Mouse (Mus musculus) ovary, postnatal 10 days (tissue): ENCODE measurements around the gene Mast3.

Experiments
- DNase-seq: peaks from one replicate; pipeline ENCODE4 v3.0.0; 2022; ENCODE audit warnings: low spot score

The Mast3 gene

GRCm38 (mm10) chr8:70802786-70803510 lies 1.9 kb downstream of the Mast3 start:
- DNase-seq, result no peak

GRCm38 (mm10) chr8:70801830-70802229 lies 3.0 kb downstream of the Mast3 start:
- DNase-seq, result no peak

GRCm38 (mm10) chr8:70801156-70801555 lies 3.7 kb downstream of the Mast3 start:
- no peak for DNase-seq

- DNase-seq, result no peak
Observed at GRCm38 (mm10) chr8:70800648-70801047, 4.2 kb downstream of the Mast3 start.

GRCm38 (mm10) chr8:70798281-70798680 lies 6.6 kb downstream of the Mast3 start:
- DNase-seq, result no peak

GRCm38 (mm10) chr8:70797081-70798070 lies 7.5 kb downstream of the Mast3 start:
- DNase-seq, result peak; percentile 58

GRCm38 (mm10) chr8:70796403-70797080 lies 8.3 kb downstream of the Mast3 start:
- no peak for DNase-seq

GRCm38 (mm10) chr8:70795370-70795769 lies 9.5 kb downstream of the Mast3 start:
- no peak for DNase-seq

GRCm38 (mm10) chr8:70794215-70794614 lies 10.6 kb downstream of the Mast3 start:
- no peak for DNase-seq

- DNase-seq, result no peak
Observed at GRCm38 (mm10) chr8:70792700-70793099, 12.2 kb downstream of the Mast3 start.

GRCm38 (mm10) chr8:70791975-70792691 lies 12.7 kb downstream of the Mast3 start:
- DNase-seq, result peak; percentile 96

- no peak for DNase-seq
Observed at GRCm38 (mm10) chr8:70791294-70791701, 13.6 kb downstream of the Mast3 start.

GRCm38 (mm10) chr8:70790846-70791245 lies 14.0 kb downstream of the Mast3 start:
- DNase-seq, result no peak

GRCm38 (mm10) chr8:70789046-70789445 lies 15.8 kb downstream of the Mast3 start:
- no peak for DNase-seq

- no peak for DNase-seq
Observed at GRCm38 (mm10) chr8:70787941-70788667, 16.8 kb downstream of the Mast3 start.

- no peak for DNase-seq
Observed at GRCm38 (mm10) chr8:70787051-70787445, 17.8 kb downstream of the Mast3 start.

- DNase-seq, result no peak
Observed at GRCm38 (mm10) chr8:70786291-70787050, 18.4 kb downstream of the Mast3 start.

GRCm38 (mm10) chr8:70780093-70780492 lies 24.8 kb downstream of the Mast3 start:
- DNase-seq, result no peak

- peak; percentile 97 for DNase-seq
Observed at GRCm38 (mm10) chr8:70776496-70777444, 28.1 kb downstream of the Mast3 start, which contains the start of gene Pik3r2. Gene Pik3r2, minus strand, starts transcription at chr8:70776713.
